Mouse (Mus musculus) heart, embryonic 16.5 days (tissue): ENCODE results near the gene Polrmt. TPM values are rescaled to one million over a fixed set of nuclear protein-coding genes. Genes with fewer than 3 reads are reported as not detected.

Experiments
- ATAC-seq: fragments of 200-750 bp; cut with Nextera tagmentation; replicated peaks from 2 replicates; pipeline ENCODE4 v1.8.0; 2017; ENCODE audit warnings: moderate number of reproducible peaks; ENCODE audit not compliant: insufficient read depth, low FRiP score; ENCODE audit errors: extremely low read depth
- H3K27ac ChIP-seq: fragments of 300-500 bp; sonication (generic); 2 replicates; pipeline ENCODE4 v1.5.1; 2014; ENCODE audit warnings: mild to moderate bottlenecking, low read length, control low read depth, moderate library complexity
- H3K27me3 ChIP-seq: fragments of 300-500 bp; sonication (generic); 2 replicates; pipeline ENCODE4 v1.6.1; 2014; ENCODE audit warnings: low read length, mixed read lengths; ENCODE audit not compliant: control insufficient read depth, insufficient read depth
- H3K36me3 ChIP-seq: fragments of 300-500 bp; sonication (generic); 2 replicates; pipeline ENCODE4 v1.6.1; 2014; ENCODE audit not compliant: control insufficient read depth, insufficient read depth
- H3K4me1 ChIP-seq: fragments of 300-500 bp; sonication (generic); 2 replicates; pipeline ENCODE4 v1.6.1; 2014; ENCODE audit warnings: low read length, mixed read lengths; ENCODE audit not compliant: control insufficient read depth, insufficient read depth
- H3K4me2 ChIP-seq: fragments of 300-500 bp; sonication (generic); 2 replicates; pipeline ENCODE4 v1.6.1; 2014; ENCODE audit warnings: low read depth, mild to moderate bottlenecking, control low read depth, low read length
- H3K4me3 ChIP-seq: fragments of 300-500 bp; sonication (generic); 2 replicates; pipeline ENCODE4 v1.5.1; 2014; ENCODE audit warnings: mild to moderate bottlenecking, control low read depth, low read length
- H3K9ac ChIP-seq: fragments of 300-500 bp; sonication (generic); 2 replicates; pipeline ENCODE4 v1.6.1; 2014; ENCODE audit warnings: low read length, control low read depth
- H3K9me3 ChIP-seq: fragments of 300-500 bp; sonication (generic); replicated peaks from 2 replicates; pipeline ENCODE4 v1.6.1; 2016; ENCODE audit warnings: low read length; ENCODE audit not compliant: control insufficient read depth
- WGBS: fragments of 180-500 bp; shearing (Covaris S2); extraction: QIAGEN DNeasy Blood & Tissue Kit; methylation state at CpG from one replicate; pipeline ENCODE4 v1.1.7; 2014; 5-methylcytosine and 5-hydroxymethylcytosine counted together
- polyA plus RNA-seq: library from polyadenylated mRNA; unstranded; fragments of >200 nt; fragmentation: Nextera tagmentation; extraction: Ambion mirVana; gene quantifications from 2 replicates; pipeline ENCODE4 v1.2.1, GENCODE M21; 2015

The Polrmt gene
- polyA plus RNA-seq, 1 experiment from 2014 or later: 36.3 TPM

- peak within 1 kb of the TSS; percentile 62 for H3K4me2 ChIP-seq
- H3K27ac ChIP-seq: no peak within 1 kb of the TSS
- peak; percentile 54 for ATAC-seq
- no peaks in the 10 kb centered on the region for H3K27me3 ChIP-seq
- no peak within 1 kb of the TSS for H3K9ac ChIP-seq
- 0 out of 2 replicates have a peak, but pooled peaks cover 3% of the 10 kb centered on the region for H3K4me1 ChIP-seq
- WGBS: 2% methylated on average over 36 of the region's 36 CpGs
- H3K4me3 ChIP-seq: peak within 1 kb of the TSS; percentile 31
- H3K36me3 ChIP-seq: peaks cover 15% of the 10 kb centered on the region
- H3K9me3 ChIP-seq: no peaks in the 10 kb centered on the region
Observed at GRCm38 (mm10) chr10:79754856-79755516, 8.6 kb upstream of the Polrmt start, which contains the start of gene Fgf22. Fgf22 (plus strand) TSS chr10:79755076.

GRCm38 (mm10) chr10:79748496-79748895 lies 2.1 kb upstream of the Polrmt start:
- Histone ChIP-seq H3K4me3 (no peak overlapping the region), H3K9me3 (no peaks in the 10 kb centered on the region), H3K4me2 (no peak overlapping the region), H3K27ac (no peak overlapping the region), H3K4me1 (peaks cover 10% of the 10 kb centered on the region), H3K9ac (no peak overlapping the region), H3K36me3 (peaks cover 6% of the 10 kb centered on the region), H3K27me3 (no peaks in the 10 kb centered on the region)
- ATAC-seq: no peak
- WGBS: 72% methylated on average over 6 of the region's 6 CpGs

GRCm38 (mm10) chr10:79746774-79747151 lies 382 bp upstream of the Polrmt start:
- Histone ChIP-seq H3K9ac (peak overlapping the region; percentile 60; the same call in 1 of the 2 replicates), H3K4me2 (peak overlapping the region; percentile 68), H3K36me3 (peaks cover 18% of the 10 kb centered on the region), H3K4me3 (peak overlapping the region; percentile 20; the same call in 1 of the 2 replicates), H3K4me1 (peaks cover 10% of the 10 kb centered on the region), H3K9me3 (no peaks in the 10 kb centered on the region), H3K27me3 (no peaks in the 10 kb centered on the region), H3K27ac (no peak overlapping the region)
- ATAC-seq: 0 out of 2 replicates have a peak, but pooled peaks have one; percentile 24
- WGBS: 25% methylated on average over 6 of the region's 6 CpGs

- Histone ChIP-seq H3K36me3 (peaks cover 32% of the 10 kb centered on the region), H3K9me3 (peaks cover 1% of the 10 kb centered on the region), H3K27ac (no peak overlapping the region), H3K27me3 (no peaks in the 10 kb centered on the region), H3K4me1 (peaks cover 10% of the 10 kb centered on the region), H3K4me2 (peak overlapping the region; percentile 79), H3K4me3 (peak overlapping the region; percentile 84), H3K9ac (no peak overlapping the region; the same call in 1 of the 2 replicates)
- 93% methylated on average over 3 of the region's 3 CpGs for WGBS
- ATAC-seq: no peak
Observed at GRCm38 (mm10) chr10:79745411-79745810, 970 bp downstream of the Polrmt start.

GRCm38 (mm10) chr10:79743650-79744365 lies 2.6 kb downstream of the Polrmt start:
- Histone ChIP-seq H3K27me3 (no peaks in the 10 kb centered on the region), H3K4me2 (no peak overlapping the region), H3K9ac (no peak overlapping the region), H3K4me1 (peaks cover 10% of the 10 kb centered on the region), H3K9me3 (peaks cover 17% of the 10 kb centered on the region), H3K27ac (no peak overlapping the region), H3K36me3 (peaks cover 48% of the 10 kb centered on the region), H3K4me3 (no peak overlapping the region)
- no peak for ATAC-seq
- WGBS: 93% methylated on average over 15 of the region's 15 CpGs

- Histone ChIP-seq H3K4me3 (no peak overlapping the region), H3K9ac (no peak overlapping the region), H3K4me1 (peaks cover 10% of the 10 kb centered on the region), H3K4me2 (no peak overlapping the region), H3K36me3 (peaks cover 54% of the 10 kb centered on the region), H3K27me3 (no peaks in the 10 kb centered on the region), H3K27ac (no peak overlapping the region), H3K9me3 (peaks cover 24% of the 10 kb centered on the region)
- no peak for ATAC-seq
- WGBS: 87% methylated on average over 11 of the region's 11 CpGs
Observed at GRCm38 (mm10) chr10:79743161-79743560, 3.2 kb downstream of the Polrmt start.

- peaks cover 41% of the 10 kb centered on the region for H3K9me3 ChIP-seq
Observed at GRCm38 (mm10) chr10:79740863-79741262, 5.5 kb downstream of the Polrmt start.

GRCm38 (mm10) chr10:79739234-79739633 lies 7.1 kb downstream of the Polrmt start:
- no peak overlapping the region for H3K27ac ChIP-seq
- WGBS: 97% methylated on average over 28 of the region's 28 CpGs
- peaks cover 46% of the 10 kb centered on the region for H3K9me3 ChIP-seq
- ATAC-seq: no peak
- H3K4me3 ChIP-seq: no peak overlapping the region
- H3K4me2 ChIP-seq: no peak overlapping the region
- H3K27me3 ChIP-seq: peaks cover 7% of the 10 kb centered on the region
- no peaks in the 10 kb centered on the region for H3K4me1 ChIP-seq
- H3K36me3 ChIP-seq: peaks cover 89% of the 10 kb centered on the region
- H3K9ac ChIP-seq: no peak overlapping the region

More at GRCm38 (mm10) chr10:79740863-79741262, 5.5 kb downstream of the Polrmt start:
- peaks cover 77% of the 10 kb centered on the region for H3K36me3 ChIP-seq
- H3K27ac ChIP-seq: no peak overlapping the region
- WGBS: 80% methylated on average over 11 of the region's 11 CpGs
- H3K4me2 ChIP-seq: no peak overlapping the region
- peaks cover 6% of the 10 kb centered on the region for H3K4me1 ChIP-seq
- no peak overlapping the region for H3K4me3 ChIP-seq
- no peak overlapping the region for H3K9ac ChIP-seq
- H3K27me3 ChIP-seq: peaks cover 5% of the 10 kb centered on the region
- no peak for ATAC-seq

- peaks cover 7% of the 10 kb centered on the region for H3K27me3 ChIP-seq
- peaks cover 46% of the 10 kb centered on the region for H3K9me3 ChIP-seq
- H3K4me1 ChIP-seq: no peaks in the 10 kb centered on the region
- peaks cover 84% of the 10 kb centered on the region for H3K36me3 ChIP-seq
- no peak overlapping the region for H3K9ac ChIP-seq
- no peak overlapping the region for H3K27ac ChIP-seq
- 91% methylated on average over 10 of the region's 10 CpGs for WGBS
- H3K4me3 ChIP-seq: no peak overlapping the region
- ATAC-seq: no peak
- no peak overlapping the region for H3K4me2 ChIP-seq
Observed at GRCm38 (mm10) chr10:79738259-79738658, 8.1 kb downstream of the Polrmt start.
